Mouse (Mus musculus) skeletal muscle tissue, postnatal 0 days (tissue): ENCODE data around the gene Zfp827. TPM values are rescaled to one million over a fixed set of nuclear protein-coding genes. Genes with fewer than 3 reads are reported as not detected.

Source experiments
- polyA plus RNA-seq: library from polyadenylated mRNA; unstranded; fragments of >200 nt; fragmentation: Nextera tagmentation; extraction: Ambion mirVana; gene quantifications from 2 replicates; pipeline ENCODE4 v1.2.1, GENCODE M21; 2015

Zfp827 gene
- 3.1 and 3.2 TPM in 2 replicates for polyA plus RNA-seq

DNA sequence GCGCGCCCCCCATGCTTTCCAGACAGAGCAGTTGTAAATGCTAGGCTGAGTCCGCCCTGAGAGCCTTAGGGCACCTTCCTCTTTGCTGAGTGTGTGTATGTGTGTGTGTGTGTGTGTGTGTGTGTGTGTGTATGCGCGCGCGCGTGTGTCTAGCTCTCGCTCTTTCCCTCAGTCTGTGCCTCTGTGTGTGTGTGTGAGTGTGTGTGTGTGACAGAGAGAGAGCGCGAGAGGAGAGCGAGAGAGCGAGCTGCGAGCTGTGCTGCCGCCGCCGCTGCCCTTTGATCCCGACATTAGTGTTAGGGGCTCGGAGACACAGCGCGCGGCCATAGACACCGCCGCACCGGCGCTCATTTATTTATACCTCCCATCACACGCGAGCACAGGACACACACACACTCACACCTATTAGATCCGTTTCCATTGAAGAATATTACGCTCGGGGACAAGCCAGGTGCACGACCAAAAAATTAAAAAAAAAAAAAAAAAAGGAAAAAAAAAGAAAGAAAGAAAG, at the start of gene Zfp827:
Zfp827 (plus strand) TSS at position 461 of the 511 bp plus-strand sequence.

Other genes starting within 250 kb of the Zfp827 start
- gene Lsm6, start 207.3 kb upstream of the Zfp827 start, polyA plus RNA-seq = 298 and 382 TPM in 2 replicates
- not detected in 2 replicates for gene 1700011L22Rik, start 220.1 kb downstream of the Zfp827 start, polyA plus RNA-seq